Mouse (Mus musculus) embryonic facial prominence, embryonic 13.5 days (tissue): Measurements from ENCODE around the gene Mtrf1l. TPM values are rescaled to one million over a fixed set of nuclear protein-coding genes. Genes with fewer than 3 reads are reported as not detected.
A peak's percentile ranks its signal among the peaks of the same experiment; 100 is the strongest.

Source experiments
- ATAC-seq: fragments of 200-750 bp; cut with Nextera tagmentation; 2 replicates; pipeline ENCODE4 v1.8.0; 2017; ENCODE audit warnings: low read depth; ENCODE audit not compliant: insufficient number of reproducible peaks, insufficient read depth, low FRiP score, low TSS enrichment
- H3K27ac ChIP-seq: fragments of 300-500 bp; sonication (generic); 2 replicates; pipeline ENCODE4 v1.5.1; 2015; ENCODE audit warnings: moderate library complexity, mild to moderate bottlenecking, inconsistent platforms
- H3K27me3 ChIP-seq: fragments of 300-500 bp; sonication (generic); 2 replicates; pipeline ENCODE4 v1.6.1; 2015; ENCODE audit warnings: mild to moderate bottlenecking, inconsistent platforms
- H3K36me3 ChIP-seq: fragments of 300-500 bp; sonication (generic); 2 replicates; pipeline ENCODE4 v1.6.1; 2015; ENCODE audit warnings: mild to moderate bottlenecking, inconsistent platforms
- H3K4me1 ChIP-seq: fragments of 300-500 bp; sonication (generic); 2 replicates; pipeline ENCODE4 v1.6.1; 2015; ENCODE audit warnings: inconsistent platforms
- H3K4me2 ChIP-seq: fragments of 300-500 bp; sonication (generic); 2 replicates; pipeline ENCODE4 v1.6.1; 2015; ENCODE audit warnings: moderate library complexity, mild to moderate bottlenecking, inconsistent platforms
- H3K4me3 ChIP-seq: fragments of 300-500 bp; sonication (generic); 2 replicates; pipeline ENCODE4 v1.5.1; 2015; ENCODE audit warnings: mild to moderate bottlenecking, inconsistent platforms
- H3K9ac ChIP-seq: fragments of 300-500 bp; sonication (generic); 2 replicates; pipeline ENCODE4 v1.6.1; 2015; ENCODE audit warnings: mild to moderate bottlenecking, inconsistent platforms
- H3K9me3 ChIP-seq: fragments of 300-500 bp; sonication (generic); 2 replicates; pipeline ENCODE4 v1.6.1; 2016; ENCODE audit warnings: inconsistent platforms
- WGBS: fragments of 180-500 bp; shearing (Covaris S2); methylation state at CpG from one replicate; pipeline ENCODE4 v1.1.7; 2015; ENCODE audit warnings: mixed read lengths; 5-methylcytosine and 5-hydroxymethylcytosine counted together
- polyA plus RNA-seq: library from polyadenylated mRNA; unstranded; fragments of >200 nt; fragmentation: Nextera tagmentation; extraction: Ambion mirVana; gene quantifications from 2 replicates; pipeline ENCODE4 v1.2.1, GENCODE M21; 2015

Gene Mtrf1l
- 17.5 and 18.0 TPM in 2 replicates for polyA plus RNA-seq

- peak; percentile 96 for ATAC-seq
- Histone ChIP-seq H3K4me3 (peak within 1 kb of the TSS; percentile 92), H3K9me3 (no peaks in the 10 kb centered on the region), H3K9ac (peak within 1 kb of the TSS; percentile 94), H3K36me3 (peaks cover 15% of the 10 kb centered on the region), H3K4me1 (peaks cover 17% of the 10 kb centered on the region), H3K4me2 (peak within 1 kb of the TSS; percentile 75), H3K27me3 (no peaks in the 10 kb centered on the region), H3K27ac (peak within 1 kb of the TSS; percentile 92)
- under 1% methylated on average over 47 of the region's 47 CpGs for WGBS
These were observed at the start of gene Mtrf1l for GRCm38 (mm10) chr10:5823740-5824491. Gene Mtrf1l (minus strand): TSS chr10:5823910.

- Histone ChIP-seq H3K4me2 (no peak overlapping the region), H3K4me1 (no peaks in the 10 kb centered on the region), H3K27me3 (no peaks in the 10 kb centered on the region), H3K27ac (no peak overlapping the region), H3K9ac (no peak overlapping the region), H3K36me3 (no peaks in the 10 kb centered on the region), H3K9me3 (no peaks in the 10 kb centered on the region), H3K4me3 (no peak overlapping the region)
- 33% methylated on average over 4 of the region's 4 CpGs for WGBS
- ATAC-seq: no peak
These were observed 47.4 kb upstream of the Mtrf1l start for GRCm38 (mm10) chr10:5871081-5871480.

- Histone ChIP-seq H3K9me3 (no peaks in the 10 kb centered on the region), H3K4me2 (no peak overlapping the region), H3K4me3 (no peak overlapping the region), H3K36me3 (no peaks in the 10 kb centered on the region), H3K4me1 (no peaks in the 10 kb centered on the region), H3K9ac (no peak overlapping the region), H3K27me3 (no peaks in the 10 kb centered on the region), H3K27ac (no peak overlapping the region)
- no peak for ATAC-seq
- WGBS: 67% methylated on average over 11 of the region's 11 CpGs
These were observed 44.4 kb upstream of the Mtrf1l start for GRCm38 (mm10) chr10:5867981-5868552.

- no peak overlapping the region for H3K4me2 ChIP-seq
- WGBS: 56% methylated on average over 2 of the region's 2 CpGs
- H3K4me3 ChIP-seq: no peak overlapping the region
- 0 out of 2 replicates have a peak, but pooled peaks cover 5% of the 10 kb centered on the region for H3K9me3 ChIP-seq
- H3K36me3 ChIP-seq: no peaks in the 10 kb centered on the region
- H3K27ac ChIP-seq: no peak overlapping the region
- H3K9ac ChIP-seq: no peak overlapping the region
- no peaks in the 10 kb centered on the region for H3K4me1 ChIP-seq
- no peaks in the 10 kb centered on the region for H3K27me3 ChIP-seq
- ATAC-seq: no peak
These were observed 42.3 kb upstream of the Mtrf1l start for GRCm38 (mm10) chr10:5865996-5866395.

- H3K4me2 ChIP-seq: no peak overlapping the region
- no peak overlapping the region for H3K4me3 ChIP-seq
- no peaks in the 10 kb centered on the region for H3K27me3 ChIP-seq
- 0 out of 2 replicates have a peak, but pooled peaks cover 5% of the 10 kb centered on the region for H3K9me3 ChIP-seq
- ATAC-seq: no peak
- H3K36me3 ChIP-seq: no peaks in the 10 kb centered on the region
- no peak overlapping the region for H3K9ac ChIP-seq
- H3K27ac ChIP-seq: no peak overlapping the region
- H3K4me1 ChIP-seq: no peaks in the 10 kb centered on the region
- WGBS: 95% methylated on average over 3 of the region's 3 CpGs
These were observed 39.0 kb upstream of the Mtrf1l start for GRCm38 (mm10) chr10:5862669-5863068.

GRCm38 (mm10) chr10:5860849-5861248 lies 37.1 kb upstream of the Mtrf1l start:
- H3K27ac ChIP-seq: no peak overlapping the region
- 77% methylated on average over 3 of the region's 3 CpGs for WGBS
- H3K4me3 ChIP-seq: no peak overlapping the region
- no peak for ATAC-seq
- H3K4me2 ChIP-seq: no peak overlapping the region
- H3K9ac ChIP-seq: no peak overlapping the region
- H3K27me3 ChIP-seq: no peaks in the 10 kb centered on the region
- H3K4me1 ChIP-seq: no peaks in the 10 kb centered on the region
- H3K36me3 ChIP-seq: no peaks in the 10 kb centered on the region
- H3K9me3 ChIP-seq: 0 out of 2 replicates have a peak, but pooled peaks cover 5% of the 10 kb centered on the region

- H3K4me1 ChIP-seq: no peaks in the 10 kb centered on the region
- H3K9me3 ChIP-seq: 0 out of 2 replicates have a peak, but pooled peaks cover 5% of the 10 kb centered on the region
- H3K4me3 ChIP-seq: no peak overlapping the region
- 71% methylated on average over 4 of the region's 4 CpGs for WGBS
- no peak overlapping the region for H3K4me2 ChIP-seq
- H3K27me3 ChIP-seq: no peaks in the 10 kb centered on the region
- H3K36me3 ChIP-seq: no peaks in the 10 kb centered on the region
- no peak overlapping the region for H3K9ac ChIP-seq
- H3K27ac ChIP-seq: no peak overlapping the region
- no peak for ATAC-seq
These were observed 36.0 kb upstream of the Mtrf1l start for GRCm38 (mm10) chr10:5859729-5860128.

- Histone ChIP-seq H3K4me2 (no peak overlapping the region), H3K4me3 (no peak overlapping the region), H3K9ac (no peak overlapping the region), H3K36me3 (no peaks in the 10 kb centered on the region), H3K27me3 (no peaks in the 10 kb centered on the region), H3K4me1 (no peaks in the 10 kb centered on the region), H3K27ac (no peak overlapping the region), H3K9me3 (0 out of 2 replicates have a peak, but pooled peaks cover 5% of the 10 kb centered on the region)
- WGBS: 53% methylated on average over 10 of the region's 10 CpGs
- ATAC-seq: no peak
These were observed 34.4 kb upstream of the Mtrf1l start for GRCm38 (mm10) chr10:5857996-5858549.

- H3K27me3 ChIP-seq: no peaks in the 10 kb centered on the region
- H3K4me2 ChIP-seq: no peak overlapping the region
- no peak overlapping the region for H3K9ac ChIP-seq
- no peak overlapping the region for H3K4me3 ChIP-seq
- ATAC-seq: no peak
- 81% methylated on average over 8 of the region's 8 CpGs for WGBS
- no peak overlapping the region for H3K27ac ChIP-seq
- no peaks in the 10 kb centered on the region for H3K4me1 ChIP-seq
- H3K36me3 ChIP-seq: no peaks in the 10 kb centered on the region
- no peaks in the 10 kb centered on the region for H3K9me3 ChIP-seq
These were observed 29.7 kb upstream of the Mtrf1l start for GRCm38 (mm10) chr10:5853290-5853868.

- H3K4me2 ChIP-seq: no peak overlapping the region
- no peaks in the 10 kb centered on the region for H3K36me3 ChIP-seq
- H3K27me3 ChIP-seq: no peaks in the 10 kb centered on the region
- H3K9me3 ChIP-seq: no peaks in the 10 kb centered on the region
- H3K4me3 ChIP-seq: no peak overlapping the region
- no peak for ATAC-seq
- no peak overlapping the region for H3K9ac ChIP-seq
- H3K4me1 ChIP-seq: peaks cover 5% of the 10 kb centered on the region
- H3K27ac ChIP-seq: no peak overlapping the region
- 25% methylated on average over 2 of the region's 2 CpGs for WGBS
These were observed 23.2 kb upstream of the Mtrf1l start for GRCm38 (mm10) chr10:5846939-5847338.

GRCm38 (mm10) chr10:5841369-5841768 lies 17.7 kb upstream of the Mtrf1l start:
- ATAC-seq: no peak
- Histone ChIP-seq H3K9me3 (no peaks in the 10 kb centered on the region), H3K4me1 (peaks cover 5% of the 10 kb centered on the region), H3K36me3 (no peaks in the 10 kb centered on the region), H3K9ac (no peak overlapping the region), H3K27me3 (no peaks in the 10 kb centered on the region), H3K4me3 (no peak overlapping the region), H3K27ac (no peak overlapping the region), H3K4me2 (no peak overlapping the region)
- 83% methylated on average over 4 of the region's 4 CpGs for WGBS
